Mouse (Mus musculus): ENCODE measurements around the gene 6820408C15Rik.

Gene 6820408C15Rik

DNA sequence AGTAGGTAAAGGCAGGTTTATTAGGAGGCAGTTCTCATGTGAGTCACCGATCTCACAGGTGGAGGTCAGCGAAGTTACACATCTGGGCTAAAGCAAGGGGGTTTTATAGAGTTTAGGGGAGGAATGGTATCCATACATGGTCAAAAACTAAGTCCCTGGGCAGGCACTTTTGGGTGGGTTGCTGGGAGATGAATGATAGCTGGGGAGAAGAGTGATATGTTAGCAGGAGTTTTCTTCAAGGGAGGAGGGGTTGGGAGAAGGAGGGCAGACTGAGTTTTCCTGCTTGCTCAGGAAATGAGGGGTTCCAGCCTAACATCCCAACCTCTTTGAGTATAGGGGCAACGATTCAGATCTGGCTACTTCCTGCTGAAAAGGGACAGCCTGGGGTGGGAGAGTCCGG, at the start of gene 6820408C15Rik:
TSS of gene 6820408C15Rik (plus strand) at position 301 of the 400 bp plus-strand sequence.
- DNase-seq: no peak

DNA sequence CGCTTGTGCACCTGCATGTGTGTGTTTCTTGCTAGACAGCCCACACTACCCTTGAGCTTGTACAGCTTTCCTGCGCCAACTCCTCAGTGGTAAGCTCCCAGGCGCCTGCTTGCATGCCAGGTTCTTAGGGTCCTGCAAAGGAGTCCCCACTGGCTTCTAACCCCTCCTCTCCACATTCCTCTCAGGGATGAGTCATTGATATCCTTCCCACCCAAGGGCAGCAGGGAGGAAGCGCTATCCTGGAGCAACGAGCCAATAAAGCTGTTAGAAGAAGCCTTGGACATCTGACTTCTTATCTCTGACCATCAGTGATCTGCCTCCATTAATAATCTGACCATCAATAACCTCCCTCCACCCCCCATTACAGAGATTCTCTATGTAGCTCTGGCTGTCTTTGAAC, 47.5 kb upstream of the 6820408C15Rik start:
- no peak for DNase-seq

DNA sequence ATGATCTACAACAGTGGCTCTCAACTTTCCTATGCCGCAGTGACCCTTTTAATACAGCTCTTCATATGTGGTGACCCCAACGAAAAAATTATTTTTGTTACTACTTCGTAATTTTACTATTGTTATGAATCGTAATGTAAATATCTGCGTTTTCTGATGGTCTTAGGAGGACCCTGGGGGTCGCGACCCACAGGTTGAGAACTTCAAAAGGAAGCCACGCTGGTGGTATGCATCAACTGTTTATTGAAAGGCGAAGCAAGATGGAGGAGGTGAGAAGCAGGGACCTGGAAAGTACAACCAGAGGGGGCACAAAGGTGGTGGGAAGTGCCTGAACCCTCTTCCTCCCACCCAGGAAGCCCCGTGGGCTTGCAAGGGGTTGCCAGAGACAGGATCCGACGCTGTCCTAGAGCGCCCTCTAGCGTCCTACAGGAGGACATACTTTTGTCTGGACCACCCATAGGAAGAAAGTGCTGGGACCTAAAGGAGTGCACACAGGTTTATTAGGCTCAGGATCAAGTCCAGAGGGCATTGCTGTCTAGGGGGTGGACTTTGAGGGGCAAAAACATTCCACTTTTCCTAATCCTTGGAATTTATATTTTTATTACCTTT, 46.8 kb upstream of the 6820408C15Rik start:
- peak; percentile 67 to 69 for DNase-seq

DNA sequence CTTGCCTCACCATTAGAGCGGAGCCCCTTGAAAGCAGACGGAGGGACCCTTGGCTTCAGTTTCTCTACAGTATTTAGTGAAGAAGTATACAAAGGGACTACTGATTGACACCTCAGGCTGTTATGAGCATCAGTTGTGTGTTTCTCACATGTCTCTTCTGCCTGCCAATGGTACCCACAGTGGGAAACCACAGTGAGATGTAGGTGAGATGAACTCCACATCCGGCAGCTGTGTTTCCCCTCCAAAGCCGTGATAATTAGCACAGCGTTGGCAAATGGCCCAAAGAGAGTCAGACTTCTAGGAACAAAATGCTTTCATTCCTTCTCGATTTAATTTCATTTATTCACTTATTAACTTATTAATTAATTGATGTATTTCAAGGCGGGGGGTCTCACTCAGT, 43.3 kb upstream of the 6820408C15Rik start:
- no peak for DNase-seq

DNA sequence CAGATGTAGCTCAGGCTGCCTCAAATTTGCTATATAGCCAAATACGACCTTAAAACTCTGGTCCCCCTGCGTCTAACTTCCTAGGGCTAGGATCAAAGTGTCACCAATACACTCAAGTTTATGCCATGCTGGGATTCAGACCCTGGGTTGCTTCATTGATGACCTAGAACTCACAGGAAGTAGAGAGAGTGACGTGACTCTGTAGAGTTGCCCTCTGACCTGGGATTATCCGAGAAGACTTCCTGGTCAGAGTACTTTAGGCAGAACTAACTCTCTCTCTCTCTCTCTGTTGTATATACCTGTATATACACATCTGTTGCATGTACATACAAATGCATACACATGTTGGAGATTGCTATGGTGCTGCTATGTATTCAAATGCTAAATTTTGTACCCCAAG, 42.7 kb upstream of the 6820408C15Rik start:
- no peak for DNase-seq

DNA sequence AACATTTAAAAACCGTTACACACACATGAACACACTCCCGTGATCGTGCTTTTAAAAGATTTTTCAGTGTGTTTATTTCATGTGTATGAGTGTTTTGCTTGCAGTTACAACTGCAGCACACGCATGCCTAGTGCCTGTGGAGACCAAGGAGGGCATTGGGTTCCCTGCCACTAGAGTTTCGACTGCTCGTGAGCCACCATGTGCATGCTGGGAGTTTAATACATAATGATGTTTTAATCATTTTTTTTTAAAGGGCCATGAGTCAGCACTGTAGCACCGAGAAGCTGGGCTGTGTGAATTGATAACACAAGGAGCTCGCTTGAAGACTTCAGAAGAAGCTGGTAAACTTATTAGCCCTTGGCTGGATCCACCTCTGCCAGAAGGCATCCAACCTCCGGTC, 41.8 kb upstream of the 6820408C15Rik start:
- no peak for DNase-seq

DNA sequence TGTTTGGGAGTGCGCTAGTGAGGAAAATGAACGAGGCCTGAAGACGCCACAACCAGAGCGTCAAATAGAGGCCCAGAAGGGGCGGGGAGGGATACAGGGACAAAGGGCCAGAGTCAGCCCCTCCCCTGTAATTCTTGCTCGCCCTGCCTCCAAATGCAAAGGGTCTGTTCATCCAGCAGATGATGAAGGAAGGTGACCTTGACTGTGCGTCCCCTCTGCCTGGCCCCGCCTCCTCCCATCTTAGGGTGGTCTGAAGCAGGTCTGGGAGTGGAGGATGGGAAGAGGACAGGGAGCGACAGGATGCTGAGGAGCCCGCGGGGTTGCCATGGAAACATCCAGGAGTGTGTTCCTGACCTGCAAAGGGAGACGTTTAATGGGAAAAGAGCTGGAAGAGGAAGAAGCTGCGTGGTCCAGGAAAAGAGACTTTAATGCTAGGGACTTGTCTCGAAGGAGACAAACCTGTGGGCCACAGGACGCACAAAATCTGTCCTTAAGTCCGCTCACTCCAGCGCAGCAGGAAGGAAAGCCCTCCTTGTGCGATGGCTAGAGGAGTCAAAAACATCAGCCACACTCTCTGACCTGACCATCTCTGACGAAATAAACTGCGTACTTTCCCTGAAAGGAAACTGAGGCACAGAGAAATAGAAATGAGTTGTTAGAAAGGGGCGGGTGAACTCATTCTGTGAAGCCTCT, 39.6 kb upstream of the 6820408C15Rik start:
- no peak for DNase-seq

DNA sequence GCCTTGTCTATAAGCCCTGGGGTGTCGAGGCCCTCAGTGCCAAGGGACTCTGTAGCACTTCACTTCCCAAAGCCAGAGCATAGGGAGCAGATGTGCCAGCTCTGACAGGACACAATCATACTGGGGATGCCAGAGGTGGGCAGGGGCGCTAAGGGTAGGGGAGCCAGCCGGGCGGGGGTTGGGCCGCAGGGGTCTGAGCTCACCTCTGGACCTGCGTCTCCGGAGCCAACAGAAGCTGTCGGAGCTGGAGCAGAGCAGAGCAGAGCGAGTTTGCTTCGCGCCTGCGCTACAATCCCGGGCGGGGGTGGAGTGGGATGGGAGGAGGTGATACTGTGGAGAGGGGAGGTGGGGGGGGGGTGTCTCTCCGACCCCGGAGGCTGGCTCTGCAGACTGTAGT, 39.0 kb upstream of the 6820408C15Rik start, which contains the start of gene Nrsn2:
TSS of gene Nrsn2 (minus strand) at position 294 of the 397 bp plus-strand sequence.
- DNase-seq: no peak

DNA sequence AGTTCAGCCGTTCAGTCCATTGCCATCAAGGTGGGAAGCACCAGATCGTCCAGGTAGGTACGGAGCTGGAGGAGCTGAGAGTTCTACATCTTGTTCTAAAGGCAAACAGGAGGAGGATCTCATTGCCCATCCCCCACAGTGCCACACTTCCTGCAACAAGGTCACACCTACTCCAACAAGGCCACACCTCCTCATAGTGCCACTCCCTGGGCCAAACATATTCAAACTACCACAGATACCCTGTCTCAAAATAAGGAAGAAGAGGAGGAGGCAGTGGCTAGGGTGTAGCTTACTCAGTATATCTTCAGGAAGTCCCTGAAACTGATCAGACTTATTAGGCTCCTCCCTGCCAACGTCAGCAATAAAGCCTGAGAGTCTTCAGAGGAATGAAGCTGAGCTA, 31.2 kb upstream of the 6820408C15Rik start:
- no peak for DNase-seq

DNA sequence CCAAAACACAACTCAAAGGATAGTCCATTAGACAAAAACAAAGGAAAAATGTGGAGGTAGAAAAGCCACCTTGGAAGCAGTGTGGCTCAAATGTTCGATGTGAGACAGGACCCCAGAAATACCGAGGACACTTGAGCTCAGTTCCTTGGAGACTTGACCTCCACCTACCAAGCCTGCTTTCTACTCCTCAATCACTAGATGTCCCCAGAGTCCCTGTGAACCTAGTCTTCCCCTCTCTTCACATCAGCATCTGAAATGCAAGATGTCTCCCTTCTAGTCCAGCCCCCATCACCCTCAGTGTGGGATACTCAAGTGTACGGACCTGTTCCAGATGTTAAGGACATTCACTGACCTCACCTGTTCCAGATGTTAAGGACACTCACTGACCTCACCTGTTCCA, 22.6 kb upstream of the 6820408C15Rik start:
- DNase-seq: peak; percentile 48 to 65

DNA sequence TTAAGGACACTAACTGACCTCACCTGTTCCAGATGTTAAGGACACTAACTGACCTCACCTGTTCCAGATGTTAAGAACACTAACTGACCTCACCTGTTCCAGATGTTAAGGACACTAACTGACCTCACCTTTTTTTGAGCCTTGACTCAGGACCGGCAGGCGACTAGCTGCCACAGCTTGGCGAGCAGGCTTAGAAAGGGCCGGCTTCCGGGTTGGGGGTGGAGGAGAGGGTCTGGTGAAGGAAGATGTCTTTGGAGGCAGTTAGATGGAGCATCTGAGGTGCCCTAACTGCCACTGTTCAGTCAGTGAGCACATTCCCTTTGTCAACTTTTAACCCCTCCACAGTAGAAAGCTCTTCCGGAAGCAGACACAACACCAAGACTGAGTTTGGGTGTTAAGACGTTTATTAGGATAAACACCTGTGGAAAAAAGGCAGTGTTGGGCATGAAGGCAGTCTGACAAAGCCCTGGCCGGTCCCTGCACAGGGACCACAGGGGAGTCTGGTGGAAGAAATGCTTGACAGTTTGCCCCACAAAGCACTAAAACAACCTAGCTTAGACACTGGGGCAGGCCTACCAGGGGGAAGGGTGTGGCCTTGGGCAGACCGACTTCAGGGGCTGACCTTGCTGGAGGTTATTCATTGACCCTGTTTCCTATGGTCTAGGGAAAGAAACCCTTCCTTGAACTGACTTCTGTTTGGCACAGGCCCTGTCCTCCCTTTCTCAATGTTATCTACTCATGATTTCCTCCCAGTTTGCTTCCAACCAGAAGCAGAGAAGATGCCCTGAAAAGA, 22.0 kb upstream of the 6820408C15Rik start:
- DNase-seq: no peak

DNA sequence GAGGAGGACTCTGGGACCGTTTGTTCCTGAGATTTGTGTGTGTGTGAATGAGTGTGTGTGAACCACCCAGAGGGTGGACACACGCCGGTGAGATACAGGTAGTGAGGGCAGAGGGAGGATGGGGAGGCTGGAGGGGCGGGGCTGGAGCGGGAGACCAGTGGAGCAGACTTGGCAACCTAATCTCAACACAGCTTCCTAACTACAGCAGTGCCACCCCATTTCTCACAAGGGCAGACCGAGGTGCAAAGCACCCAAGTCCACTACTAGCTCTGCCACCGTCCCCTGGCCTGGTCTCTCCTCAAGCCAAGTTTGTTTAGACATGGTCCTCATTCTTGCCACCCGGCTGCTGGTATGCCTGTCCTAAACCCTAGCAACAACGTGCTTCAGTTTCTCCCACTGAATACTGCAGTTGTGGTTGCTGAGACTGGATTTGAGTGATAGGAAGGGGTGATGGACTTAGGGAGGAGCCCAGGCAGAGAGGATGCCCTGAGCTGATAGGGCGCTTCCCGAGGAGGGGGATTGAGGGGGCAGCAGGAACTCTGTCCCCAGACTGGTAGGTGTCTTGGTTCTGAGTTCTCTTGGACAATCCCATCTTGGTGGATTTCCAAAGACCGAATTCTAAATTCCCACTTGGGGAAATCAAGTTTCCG, 20.0 kb upstream of the 6820408C15Rik start:
- DNase-seq: peak in 1 of 2 experiments; percentile 10

DNA sequence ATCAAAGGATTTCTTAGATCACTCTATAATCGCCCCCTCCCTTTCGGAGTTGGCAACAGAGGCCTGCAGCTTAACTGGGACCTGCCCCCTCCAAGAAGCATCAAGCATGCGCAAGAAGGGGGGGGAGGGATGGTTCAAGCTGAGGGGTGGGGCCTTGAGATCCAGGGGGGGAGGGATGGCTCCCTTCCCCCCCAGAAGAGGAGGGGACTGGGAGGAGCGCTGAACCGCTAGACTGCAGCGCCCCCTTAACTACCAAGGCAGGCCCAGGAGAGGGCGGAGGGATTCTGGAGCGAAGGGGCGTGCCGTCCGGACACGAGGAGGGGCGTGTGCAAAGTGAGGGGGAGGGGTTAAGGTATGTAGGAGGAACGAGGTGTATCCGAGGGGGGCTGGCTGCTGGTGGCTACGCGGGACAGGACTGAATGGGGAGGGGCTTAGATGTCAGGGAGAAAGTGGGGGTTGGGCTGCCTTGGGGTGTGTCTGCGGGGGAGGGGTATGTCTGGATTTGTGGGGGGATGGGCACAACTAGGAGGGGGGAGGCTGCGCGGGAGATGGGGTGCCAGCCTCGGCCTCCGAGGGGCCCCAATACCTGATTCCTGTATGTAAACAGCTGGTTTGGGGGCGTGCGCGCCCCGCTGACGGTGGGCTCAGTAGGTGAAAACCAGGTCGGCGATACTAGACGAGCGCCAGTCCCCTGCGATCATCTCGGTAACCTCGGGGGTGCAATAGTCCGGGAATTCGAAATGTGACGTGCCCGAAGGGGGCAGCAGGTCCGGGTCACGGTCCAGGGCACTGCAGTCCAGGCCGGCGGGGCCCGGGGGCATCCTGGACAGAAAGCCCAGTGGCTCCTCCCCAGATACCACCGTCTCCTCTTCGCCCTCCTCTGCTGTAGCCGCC, 19.0 kb upstream of the 6820408C15Rik start:
- peak; percentile 74 to 80 for DNase-seq

DNA sequence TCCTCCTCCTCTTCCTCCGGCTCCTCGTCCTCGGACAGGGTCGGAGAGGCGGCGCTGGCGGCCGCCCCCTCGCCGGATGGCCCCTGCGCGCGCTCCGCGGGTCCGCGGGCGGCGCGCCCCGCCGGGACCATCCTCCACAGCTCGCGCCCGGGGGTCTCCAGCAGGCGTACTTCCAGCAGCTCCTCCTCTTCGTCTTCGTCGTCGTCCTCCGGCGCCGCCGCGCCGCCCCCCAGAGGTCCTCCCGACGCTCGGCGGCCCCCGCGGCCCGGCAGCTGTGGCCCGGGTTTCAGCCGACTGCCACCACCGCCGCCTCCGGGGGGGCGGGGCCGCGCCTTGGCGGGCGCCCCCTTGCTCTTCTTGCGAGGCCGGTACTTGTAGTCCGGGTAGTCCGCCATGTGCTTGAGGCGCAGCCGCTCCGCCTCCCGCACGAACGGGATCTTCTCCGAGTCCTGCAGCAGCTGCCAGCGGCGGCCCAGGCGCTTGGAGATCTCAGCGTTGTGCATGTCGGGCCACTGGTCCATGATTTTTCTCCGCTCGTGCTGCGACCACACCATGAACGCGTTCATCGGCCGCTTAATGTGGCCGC, 18.3 kb upstream of the 6820408C15Rik start:
- DNase-seq: peak; percentile 73

DNA sequence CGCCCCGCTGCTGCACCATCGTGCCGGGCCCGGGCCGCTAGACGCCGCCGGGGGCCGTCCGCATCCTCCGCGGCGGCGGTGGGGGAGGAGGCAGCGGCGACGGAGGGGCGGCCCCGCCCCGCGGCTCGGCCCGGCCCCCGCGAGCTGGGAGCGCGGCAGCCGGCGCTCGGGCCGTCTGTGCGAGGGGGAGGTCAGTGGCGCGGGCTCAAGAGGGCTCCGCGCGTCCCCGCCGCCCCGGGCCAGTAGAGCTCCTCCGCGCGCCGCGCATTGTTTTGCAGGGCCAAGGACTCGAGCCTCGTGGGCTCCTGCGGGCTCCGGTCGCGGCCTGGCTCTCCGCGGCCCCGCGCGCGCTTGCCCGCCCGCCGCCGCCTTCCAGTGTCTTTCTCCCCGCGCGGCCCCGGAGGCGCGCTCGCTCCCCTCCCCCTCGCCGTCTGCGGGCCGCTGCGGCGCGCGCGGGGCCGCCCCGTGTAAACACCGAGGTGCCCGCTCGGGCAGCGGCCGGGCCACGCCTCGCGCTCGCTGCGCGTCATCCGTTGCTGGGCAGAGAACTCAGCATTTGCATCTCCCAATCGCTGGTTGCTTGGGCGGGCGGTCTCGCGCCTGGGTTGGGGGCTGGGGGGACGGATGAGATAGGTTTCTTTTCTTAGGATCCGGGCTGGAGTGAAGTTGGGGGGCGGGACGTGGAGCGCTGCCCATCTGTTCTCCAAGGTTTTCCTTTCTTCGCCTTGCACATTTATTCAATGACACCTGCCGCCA, 17.5 kb upstream of the 6820408C15Rik start, which contains the start of gene Sox12:
TSS of gene Sox12 (minus strand) at position 384 of the 756 bp plus-strand sequence.
- DNase-seq: peak; percentile 98

DNA sequence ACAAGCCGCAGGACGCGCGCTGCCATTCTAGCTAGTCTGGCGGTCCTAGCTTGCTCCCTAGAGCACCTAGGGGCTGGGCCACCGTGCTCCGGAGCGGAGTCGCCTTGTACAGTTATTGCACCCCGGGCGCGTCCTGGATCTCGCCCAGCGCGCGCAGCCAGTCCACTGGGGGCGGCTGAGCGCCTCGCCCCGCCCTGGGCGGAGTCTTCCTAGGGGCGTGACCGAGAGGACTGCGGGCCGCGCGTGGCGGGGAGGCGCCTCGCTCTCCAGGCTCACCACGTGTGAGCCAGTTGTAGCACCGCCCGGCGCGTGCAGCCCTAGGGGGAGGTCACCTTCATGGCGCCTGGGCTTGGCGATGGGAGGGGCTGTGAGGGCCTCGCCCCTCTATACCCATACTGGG, 16.7 kb upstream of the 6820408C15Rik start:
- DNase-seq: peak; percentile 97

DNA sequence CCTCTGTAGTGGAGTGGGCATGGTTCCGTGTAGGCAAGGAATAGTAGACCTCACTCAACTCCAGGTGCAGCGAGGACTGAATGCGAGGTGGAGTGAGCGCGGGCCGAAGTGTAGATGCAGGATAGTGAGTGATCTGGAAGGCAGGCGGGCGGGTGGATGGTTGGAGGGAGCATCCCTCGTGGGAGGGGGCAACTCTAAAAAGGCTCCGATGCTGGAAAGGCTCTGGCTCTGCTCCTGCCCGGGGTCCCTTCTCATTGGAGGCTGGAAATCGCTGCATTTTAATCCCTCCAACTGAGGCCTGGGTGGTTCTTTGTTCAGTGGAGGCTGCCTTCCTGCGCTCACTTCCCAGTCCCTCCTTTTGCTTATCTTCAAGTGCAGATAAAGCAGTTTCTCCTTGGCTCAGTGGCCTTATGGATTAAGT, 16.3 kb upstream of the 6820408C15Rik start:
- no peak for DNase-seq

DNA sequence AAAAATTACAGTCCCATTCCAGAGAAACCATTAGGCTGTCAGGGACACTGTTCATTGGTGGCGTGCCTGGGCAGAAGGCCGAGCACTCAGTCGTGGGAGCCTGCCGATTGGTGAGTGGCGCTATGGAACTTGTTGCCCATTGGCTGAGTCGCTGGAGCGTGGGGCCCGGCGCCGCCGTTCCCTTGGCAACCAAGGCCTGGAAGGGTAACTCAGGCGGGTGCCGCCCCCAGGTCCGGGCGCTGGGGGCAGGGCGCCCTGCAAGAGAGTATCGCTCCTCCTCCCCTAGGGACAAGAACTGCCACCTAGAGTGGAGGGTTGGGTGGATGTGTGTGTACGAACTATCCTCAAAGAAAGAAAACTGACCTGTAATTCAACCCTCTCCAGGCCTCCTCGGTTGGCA, 9.3 kb upstream of the 6820408C15Rik start:
- DNase-seq: peak; percentile 86 to 87

DNA sequence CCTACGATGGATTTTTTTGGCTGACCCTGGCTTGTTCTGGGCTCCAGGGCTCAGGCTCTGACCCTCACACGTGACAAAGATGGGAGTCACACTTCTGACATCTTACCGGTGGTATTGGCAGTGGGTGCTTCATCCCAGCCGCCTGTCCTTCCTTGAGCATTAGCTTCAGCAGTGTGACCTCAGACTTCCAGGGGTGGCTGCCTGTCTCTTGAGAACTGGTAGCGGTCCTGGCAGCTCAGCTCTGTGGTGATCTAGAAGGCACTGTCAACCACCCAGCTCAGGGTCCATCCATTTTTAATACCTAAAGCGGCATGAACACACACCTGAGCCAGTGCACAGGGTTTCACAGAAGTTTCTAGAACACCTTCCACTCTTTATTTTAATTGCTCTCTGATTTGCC, 5.6 kb upstream of the 6820408C15Rik start:
- no peak for DNase-seq

DNA sequence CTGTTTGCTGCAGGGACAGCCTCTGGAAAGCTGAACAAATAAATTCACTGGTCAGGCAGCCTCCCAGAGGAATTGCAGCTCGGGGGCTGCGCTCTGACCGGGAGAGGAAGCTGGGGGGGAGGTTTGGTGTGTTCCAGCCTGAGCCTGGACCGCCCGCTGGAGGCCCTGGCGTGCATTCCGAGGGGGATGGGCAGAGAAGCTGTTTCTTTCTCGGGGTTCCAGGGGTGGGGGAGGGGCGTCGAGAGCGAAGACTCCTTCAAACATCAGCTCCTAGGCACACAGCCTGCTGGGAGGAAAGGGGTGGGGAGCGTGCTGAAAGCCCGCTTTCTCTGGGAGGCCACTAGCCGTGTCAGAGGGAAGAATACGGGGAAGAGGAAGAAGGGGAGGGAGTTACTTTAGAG, 4.4 kb upstream of the 6820408C15Rik start:
- DNase-seq: no peak

DNA sequence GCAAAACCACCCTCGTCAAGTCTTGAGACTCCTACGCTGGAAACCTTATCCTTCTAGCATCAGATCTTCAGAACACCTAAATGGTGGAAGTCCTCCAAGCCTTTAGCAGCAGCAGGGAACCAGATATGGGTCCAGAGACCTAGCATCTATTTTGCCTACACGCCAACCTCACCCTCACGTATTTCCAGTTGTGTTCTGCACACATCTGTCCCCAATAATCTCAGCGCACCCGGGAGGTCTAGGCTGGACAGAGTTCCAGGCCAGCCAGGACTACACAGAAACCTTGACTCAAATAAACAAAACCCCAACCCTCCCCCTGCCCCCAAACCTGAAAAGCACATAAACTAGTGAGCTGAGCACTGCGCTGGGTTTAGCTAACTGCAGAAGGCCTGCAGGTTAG, 3.9 kb upstream of the 6820408C15Rik start:
- DNase-seq: no peak
